Mouse (Mus musculus): ENCODE measurements around the gene Tpcn1. TPM values are rescaled to one million over a fixed set of nuclear protein-coding genes. Genes with fewer than 3 reads are reported as not detected.

The Tpcn1 gene
- polyA plus RNA-seq, 1 experiment from 2014 or later, result 22.3 TPM

DNA sequence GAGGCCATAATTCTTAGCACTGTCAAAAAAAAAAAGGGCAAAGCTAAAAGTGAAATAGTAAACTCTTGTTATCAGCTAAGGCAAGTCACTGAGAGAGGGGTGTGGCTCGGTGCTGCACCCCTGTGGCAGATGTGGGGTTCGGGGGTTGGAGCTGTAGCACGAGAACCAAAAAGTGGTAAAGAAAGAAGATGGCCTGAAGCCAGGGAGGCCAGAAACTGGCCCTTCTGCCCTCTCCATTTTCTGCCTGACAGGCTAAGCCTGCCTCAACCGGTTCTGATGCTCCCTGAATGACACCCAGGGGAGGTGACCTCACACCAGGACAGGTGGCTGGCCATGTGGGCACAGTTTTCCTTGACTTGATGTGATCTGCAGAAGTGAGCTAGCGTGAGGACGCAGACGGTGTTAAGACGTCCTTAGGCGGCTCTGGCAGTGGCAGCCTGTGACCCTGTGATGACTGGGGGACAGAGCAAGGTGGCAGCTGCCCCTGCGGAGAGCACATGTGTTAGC, 10.5 kb downstream of the Tpcn1 start:
- no peak overlapping the region for H3K4me3 ChIP-seq
- 48% methylated on average over 10 of the region's 10 CpGs for WGBS
- H3K27ac ChIP-seq, result peak overlapping the region; percentile 78
- H3K27me3 ChIP-seq, result no peaks in the 10 kb centered on the region
- ATAC-seq (ENCODE audit: insufficient number of reproducible peaks, insufficient read depth, low FRiP score, low TSS enrichment, low read depth), result no peak
- H3K36me3 ChIP-seq, result peaks cover 23% of the 10 kb centered on the region
- H3K4me1 ChIP-seq, result peaks cover 33% of the 10 kb centered on the region
- H3K9ac ChIP-seq, result no peak overlapping the region
- no peaks in the 10 kb centered on the region for H3K9me3 ChIP-seq
- H3K4me2 ChIP-seq, result no peak overlapping the region

GRCm38 (mm10) chr5:120576781-120577301, 11.6 kb downstream of the Tpcn1 start:
- Histone ChIP-seq H3K4me1 (peaks cover 33% of the 10 kb centered on the region), H3K9me3 (no peaks in the 10 kb centered on the region), H3K4me3 (no peak overlapping the region), H3K9ac (no peak overlapping the region), H3K4me2 (no peak overlapping the region), H3K27me3 (no peaks in the 10 kb centered on the region), H3K27ac (no peak overlapping the region), H3K36me3 (peaks cover 17% of the 10 kb centered on the region)
- 76% methylated on average over 11 of the region's 11 CpGs for WGBS
- ATAC-seq (ENCODE audit: insufficient number of reproducible peaks, insufficient read depth, low FRiP score, low TSS enrichment, low read depth), result no peak

- H3K9me3 ChIP-seq, result no peaks in the 10 kb centered on the region
- no peak overlapping the region for H3K4me3 ChIP-seq
- no peak overlapping the region for H3K4me2 ChIP-seq
- no peak for ATAC-seq (ENCODE audit: insufficient number of reproducible peaks, insufficient read depth, low FRiP score, low TSS enrichment, low read depth)
- H3K27me3 ChIP-seq, result no peaks in the 10 kb centered on the region
- 76% methylated on average over 10 of the region's 10 CpGs for WGBS
- H3K9ac ChIP-seq, result no peak overlapping the region
- H3K4me1 ChIP-seq, result peaks cover 44% of the 10 kb centered on the region
- no peak overlapping the region for H3K27ac ChIP-seq
- H3K36me3 ChIP-seq, result 0 out of 2 replicates have a peak, but pooled peaks cover 3% of the 10 kb centered on the region
Observed at GRCm38 (mm10) chr5:120574469-120575063, 13.9 kb downstream of the Tpcn1 start.

DNA sequence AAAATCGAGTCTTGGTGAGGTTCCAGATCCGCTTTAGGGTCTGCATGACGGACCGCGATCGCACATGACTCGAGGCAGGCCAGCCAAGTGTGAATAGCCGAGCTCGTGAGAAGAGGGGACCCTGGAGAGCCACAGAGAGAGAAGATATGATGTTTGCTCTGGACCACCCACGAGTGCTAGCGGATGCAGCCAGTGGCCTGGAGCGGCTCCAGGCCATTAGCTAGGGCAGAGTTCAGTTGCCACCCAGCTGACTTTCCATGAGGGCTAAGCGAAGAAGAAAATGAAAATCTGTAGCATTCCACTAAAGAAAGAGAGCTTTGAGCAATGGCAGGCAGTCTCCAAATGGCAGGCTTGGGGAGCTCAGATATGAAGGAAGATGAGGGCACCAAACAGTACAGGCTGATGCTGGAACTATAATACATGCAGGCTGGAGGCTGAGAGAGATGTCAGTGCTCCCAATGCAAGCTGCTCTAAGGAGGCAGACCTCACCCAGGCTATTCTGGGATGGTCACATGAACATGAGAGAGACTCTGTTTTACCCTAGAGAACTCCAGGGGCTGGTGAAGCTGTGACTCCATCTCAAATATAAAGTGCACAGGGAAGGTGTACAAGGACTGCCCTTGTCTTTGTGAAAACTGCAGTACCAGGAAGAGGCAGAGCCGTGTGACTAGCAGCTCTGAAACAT, 17.3 kb downstream of the Tpcn1 start:
- no peak overlapping the region for H3K4me2 ChIP-seq

DNA sequence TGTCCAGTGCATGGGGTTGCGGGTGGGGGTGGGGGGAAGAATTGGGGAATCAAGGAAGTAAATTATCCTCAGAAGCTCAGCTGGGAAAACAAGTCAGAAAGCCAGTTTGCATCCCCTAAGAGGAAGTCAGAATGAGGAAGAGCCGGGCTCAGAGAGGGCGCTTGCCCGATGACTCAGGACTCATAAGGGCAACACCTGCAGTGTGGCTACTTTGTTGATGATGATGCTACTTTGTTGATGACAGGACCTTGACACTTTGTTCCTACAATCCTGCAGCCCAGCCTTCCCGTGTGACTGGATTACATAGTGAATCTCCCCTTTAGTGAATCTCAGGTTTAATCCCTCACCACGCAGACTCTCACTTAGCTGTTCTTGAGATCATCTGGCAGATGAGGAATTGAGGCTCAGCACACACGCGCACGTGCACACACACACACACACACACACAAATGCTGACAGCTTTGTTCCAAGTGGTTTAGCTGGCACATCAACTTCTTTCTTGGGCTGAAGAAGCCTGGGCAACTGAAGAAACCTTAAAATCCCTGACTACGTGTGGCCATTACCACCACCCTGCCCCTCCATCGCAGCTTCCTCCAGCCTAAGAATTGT, 18.1 kb downstream of the Tpcn1 start:
- no peaks in the 10 kb centered on the region for H3K27me3 ChIP-seq
- ATAC-seq (ENCODE audit: insufficient number of reproducible peaks, insufficient read depth, low FRiP score, low TSS enrichment, low read depth), result no peak
- H3K36me3 ChIP-seq, result 0 out of 2 replicates have a peak, but pooled peaks cover 3% of the 10 kb centered on the region
- WGBS, result 83% methylated on average over 11 of the region's 11 CpGs
- H3K4me2 ChIP-seq, result no peak overlapping the region
- H3K27ac ChIP-seq, result peak overlapping the region; percentile 45; the same call in 1 of the 2 replicates
- H3K9ac ChIP-seq, result no peak overlapping the region
- H3K4me1 ChIP-seq, result peaks cover 61% of the 10 kb centered on the region
- H3K4me3 ChIP-seq, result no peak overlapping the region
- no peaks in the 10 kb centered on the region for H3K9me3 ChIP-seq

More for the DNA sequence above, 17.3 kb downstream of the Tpcn1 start:
- Histone ChIP-seq H3K36me3 (0 out of 2 replicates have a peak, but pooled peaks cover 3% of the 10 kb centered on the region), H3K4me1 (peaks cover 53% of the 10 kb centered on the region), H3K27me3 (no peaks in the 10 kb centered on the region), H3K9ac (no peak overlapping the region), H3K9me3 (no peaks in the 10 kb centered on the region), H3K4me3 (no peak overlapping the region), H3K27ac (peak overlapping the region; percentile 45)
- ATAC-seq (ENCODE audit: insufficient number of reproducible peaks, insufficient read depth, low FRiP score, low TSS enrichment, low read depth), result no peak
- 58% methylated on average over 14 of the region's 14 CpGs for WGBS

GRCm38 (mm10) chr5:120569791-120570190, 18.7 kb downstream of the Tpcn1 start:
- H3K27me3 ChIP-seq, result no peaks in the 10 kb centered on the region
- H3K36me3 ChIP-seq, result 0 out of 2 replicates have a peak, but pooled peaks cover 3% of the 10 kb centered on the region
- H3K4me2 ChIP-seq, result no peak overlapping the region
- H3K9me3 ChIP-seq, result no peaks in the 10 kb centered on the region
- 90% methylated on average over 3 of the region's 3 CpGs for WGBS
- ATAC-seq (ENCODE audit: insufficient number of reproducible peaks, insufficient read depth, low FRiP score, low TSS enrichment, low read depth), result no peak
- H3K4me3 ChIP-seq, result no peak overlapping the region
- H3K9ac ChIP-seq, result no peak overlapping the region
- peaks cover 67% of the 10 kb centered on the region for H3K4me1 ChIP-seq
- no peak overlapping the region for H3K27ac ChIP-seq

DNA sequence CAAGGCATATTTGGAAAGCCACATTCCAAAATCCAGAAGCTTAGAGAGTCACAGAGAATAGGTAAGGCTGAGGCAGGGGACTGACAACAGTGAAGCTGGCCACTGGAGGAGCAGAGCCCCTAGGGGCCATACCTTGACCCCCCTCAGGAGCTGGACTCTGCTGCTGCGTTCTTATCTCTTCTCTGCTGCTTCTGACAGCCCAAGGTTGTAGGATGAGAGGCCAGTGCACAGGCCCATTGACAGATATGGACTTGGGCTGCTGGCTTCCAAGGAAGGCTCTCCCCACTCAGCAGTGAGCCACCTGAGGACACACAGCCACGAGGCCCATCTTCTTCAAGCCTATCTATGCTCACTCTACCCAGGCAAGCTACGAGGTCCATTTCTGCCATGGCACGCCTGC, 19.5 kb downstream of the Tpcn1 start:
- 0 out of 2 replicates have a peak, but pooled peaks cover 3% of the 10 kb centered on the region for H3K36me3 ChIP-seq
- peak overlapping the region; percentile 94 for H3K27ac ChIP-seq
- ATAC-seq (ENCODE audit: insufficient number of reproducible peaks, insufficient read depth, low FRiP score, low TSS enrichment, low read depth), result no peak
- no peak overlapping the region for H3K4me2 ChIP-seq
- no peak overlapping the region for H3K4me3 ChIP-seq
- no peaks in the 10 kb centered on the region for H3K27me3 ChIP-seq
- WGBS, result 80% methylated on average over 4 of the region's 4 CpGs
- no peaks in the 10 kb centered on the region for H3K9me3 ChIP-seq
- no peak overlapping the region for H3K9ac ChIP-seq
- H3K4me1 ChIP-seq, result peaks cover 72% of the 10 kb centered on the region

DNA sequence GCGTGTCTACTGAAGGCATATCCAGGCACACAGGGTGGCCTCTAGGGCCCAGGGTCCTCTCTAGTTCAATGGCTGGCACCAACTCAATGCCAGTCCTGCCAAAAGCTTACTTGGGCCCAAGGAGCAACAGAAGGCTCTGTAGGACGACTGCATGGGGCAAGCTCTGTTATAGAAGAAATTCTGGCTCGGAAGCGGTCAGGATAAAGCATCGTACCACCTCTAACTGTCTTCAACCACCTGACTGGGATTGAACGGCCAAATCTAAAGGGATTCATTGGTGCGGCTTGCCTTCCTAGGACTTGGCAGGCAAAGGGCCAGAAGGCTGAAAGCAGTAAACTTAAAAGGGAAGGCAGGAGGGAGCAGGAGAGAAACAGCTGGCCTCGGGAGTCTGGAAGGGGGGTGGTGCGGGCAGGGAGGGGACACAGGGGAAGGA, 20.1 kb downstream of the Tpcn1 start:
- no peak overlapping the region for H3K4me3 ChIP-seq
- no peaks in the 10 kb centered on the region for H3K27me3 ChIP-seq
- no peaks in the 10 kb centered on the region for H3K9me3 ChIP-seq
- H3K4me2 ChIP-seq, result peak overlapping the region; percentile 29
- peaks cover 78% of the 10 kb centered on the region for H3K4me1 ChIP-seq
- H3K9ac ChIP-seq, result peak overlapping the region; percentile 33; the same call in 1 of the 2 replicates
- ATAC-seq (ENCODE audit: insufficient number of reproducible peaks, insufficient read depth, low FRiP score, low TSS enrichment, low read depth), result no peak
- H3K27ac ChIP-seq, result peak overlapping the region; percentile 94
- 0 out of 2 replicates have a peak, but pooled peaks cover 3% of the 10 kb centered on the region for H3K36me3 ChIP-seq
- 56% methylated on average over 9 of the region's 9 CpGs for WGBS

- H3K27me3 ChIP-seq, result no peaks in the 10 kb centered on the region
- H3K4me3 ChIP-seq, result no peak overlapping the region
- WGBS, result 32% methylated on average over 14 of the region's 14 CpGs
- H3K9ac ChIP-seq, result peak overlapping the region; percentile 33
- H3K4me1 ChIP-seq, result peaks cover 84% of the 10 kb centered on the region
- peak overlapping the region; percentile 29 for H3K4me2 ChIP-seq
- no peaks in the 10 kb centered on the region for H3K9me3 ChIP-seq
- ATAC-seq (ENCODE audit: insufficient number of reproducible peaks, insufficient read depth, low FRiP score, low TSS enrichment, low read depth), result no peak
- peak overlapping the region; percentile 94 for H3K27ac ChIP-seq
- no peaks in the 10 kb centered on the region for H3K36me3 ChIP-seq
Observed at GRCm38 (mm10) chr5:120567761-120568211, 20.7 kb downstream of the Tpcn1 start.

- no peak overlapping the region for H3K4me3 ChIP-seq
- no peaks in the 10 kb centered on the region for H3K36me3 ChIP-seq
- peak; percentile 50 for ATAC-seq (ENCODE audit: insufficient number of reproducible peaks, insufficient read depth, low FRiP score, low TSS enrichment, low read depth)
- H3K9me3 ChIP-seq, result no peaks in the 10 kb centered on the region
- H3K27me3 ChIP-seq, result no peaks in the 10 kb centered on the region
- WGBS, result 8% methylated on average over 21 of the region's 21 CpGs
- H3K9ac ChIP-seq, result peak overlapping the region; percentile 33
- H3K4me1 ChIP-seq, result peaks cover 87% of the 10 kb centered on the region
- peak overlapping the region; percentile 29 for H3K4me2 ChIP-seq
- peak overlapping the region; percentile 94 for H3K27ac ChIP-seq
Observed at GRCm38 (mm10) chr5:120567253-120567701, 21.2 kb downstream of the Tpcn1 start.

DNA sequence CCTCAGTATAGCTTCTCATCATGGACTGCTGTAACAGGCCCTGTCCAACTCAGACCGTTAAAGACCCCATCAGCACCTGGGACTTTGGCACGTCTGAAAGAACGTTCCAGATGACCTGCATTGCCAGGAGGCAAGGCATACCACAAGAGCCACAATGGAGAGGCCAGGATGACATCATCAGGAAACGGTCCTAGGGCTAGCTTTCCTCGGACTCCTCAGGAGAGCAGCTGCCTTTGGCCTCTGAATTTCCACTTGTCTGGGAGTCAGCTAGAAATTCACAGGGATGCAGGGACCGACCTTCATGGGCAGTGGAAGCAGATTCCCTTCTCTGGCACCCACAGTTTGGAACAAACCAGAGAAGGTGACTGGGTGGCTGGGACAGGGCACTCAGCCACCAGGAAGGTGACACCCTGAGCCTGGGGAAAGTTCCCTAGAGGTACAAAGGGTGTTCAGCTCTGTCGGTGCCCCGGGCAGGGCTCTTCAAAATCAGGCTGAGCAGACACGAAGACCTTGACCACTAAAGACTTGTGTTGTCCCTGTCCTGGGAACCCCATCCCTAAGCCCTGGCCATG, 21.7 kb downstream of the Tpcn1 start:
- H3K27ac ChIP-seq, result peak overlapping the region; percentile 94
- H3K36me3 ChIP-seq, result no peaks in the 10 kb centered on the region
- H3K4me2 ChIP-seq, result peak overlapping the region; percentile 29
- no peak overlapping the region for H3K4me3 ChIP-seq
- H3K9ac ChIP-seq, result peak overlapping the region; percentile 44
- peaks cover 86% of the 10 kb centered on the region for H3K4me1 ChIP-seq
- no peak for ATAC-seq (ENCODE audit: insufficient number of reproducible peaks, insufficient read depth, low FRiP score, low TSS enrichment, low read depth)
- WGBS, result 43% methylated on average over 9 of the region's 9 CpGs
- H3K9me3 ChIP-seq, result no peaks in the 10 kb centered on the region
- H3K27me3 ChIP-seq, result no peaks in the 10 kb centered on the region
